Mouse (Mus musculus): ENCODE measurements around the gene Pde6c.

Pde6c gene

GRCm38 (mm10) chr19:38143540-38144271 lies 11.1 kb downstream of the Pde6c start:
- no peak for DNase-seq

GRCm38 (mm10) chr19:38156243-38156642 lies 23.7 kb downstream of the Pde6c start:
- no peak for DNase-seq

- no peak for DNase-seq
These were observed 29.2 kb downstream of the Pde6c start for GRCm38 (mm10) chr19:38161648-38162354.

GRCm38 (mm10) chr19:38164633-38165032 lies 32.1 kb downstream of the Pde6c start:
- no peak for DNase-seq

GRCm38 (mm10) chr19:38179675-38180074 lies 47.1 kb downstream of the Pde6c start:
- no peak for DNase-seq

- DNase-seq: no peak
These were observed 54.2 kb downstream of the Pde6c start for GRCm38 (mm10) chr19:38186631-38187344.

- peak; percentile 15 for DNase-seq
These were observed 54.7 kb downstream of the Pde6c start for GRCm38 (mm10) chr19:38187345-38187680.

GRCm38 (mm10) chr19:38190606-38191005 lies 58.0 kb downstream of the Pde6c start:
- DNase-seq: no peak

- no peak for DNase-seq
These were observed 58.9 kb downstream of the Pde6c start for GRCm38 (mm10) chr19:38191446-38191845.

- DNase-seq: no peak
These were observed 62.7 kb downstream of the Pde6c start for GRCm38 (mm10) chr19:38195245-38195644.

- DNase-seq: no peak
These were observed 66.2 kb downstream of the Pde6c start for GRCm38 (mm10) chr19:38198731-38199130.

- no peak for DNase-seq
These were observed 74.1 kb downstream of the Pde6c start for GRCm38 (mm10) chr19:38206669-38207068.

GRCm38 (mm10) chr19:38217696-38218095 lies 85.1 kb downstream of the Pde6c start:
- no peak for DNase-seq

GRCm38 (mm10) chr19:38223356-38223904 lies 90.8 kb downstream of the Pde6c start:
- no peak for DNase-seq

GRCm38 (mm10) chr19:38223905-38224684 lies 91.5 kb downstream of the Pde6c start, which contains the start of gene Fra10ac1:
Gene Fra10ac1 (minus strand): TSS chr19:38224156.
- peak; percentile 95 for DNase-seq

GRCm38 (mm10) chr19:38224685-38225060 lies 92.1 kb downstream of the Pde6c start:
- peak; percentile 79 for DNase-seq

GRCm38 (mm10) chr19:38228699-38229098 lies 96.1 kb downstream of the Pde6c start:
- DNase-seq: peak; percentile 50

GRCm38 (mm10) chr19:38232087-38232486 lies 99.5 kb downstream of the Pde6c start:
- no peak for DNase-seq

GRCm38 (mm10) chr19:38232516-38232915 lies 99.9 kb downstream of the Pde6c start:
- DNase-seq: no peak

Measured in cerebellum, adult 9-10 months (tissue).